Mouse (Mus musculus) heart, adult 11 months (tissue): Measurements from ENCODE around the gene Usp29.

ENCODE experiments used
- DNase-seq: peaks from one replicate; pipeline ENCODE4 v3.0.0; 2022

Usp29 gene

DNA sequence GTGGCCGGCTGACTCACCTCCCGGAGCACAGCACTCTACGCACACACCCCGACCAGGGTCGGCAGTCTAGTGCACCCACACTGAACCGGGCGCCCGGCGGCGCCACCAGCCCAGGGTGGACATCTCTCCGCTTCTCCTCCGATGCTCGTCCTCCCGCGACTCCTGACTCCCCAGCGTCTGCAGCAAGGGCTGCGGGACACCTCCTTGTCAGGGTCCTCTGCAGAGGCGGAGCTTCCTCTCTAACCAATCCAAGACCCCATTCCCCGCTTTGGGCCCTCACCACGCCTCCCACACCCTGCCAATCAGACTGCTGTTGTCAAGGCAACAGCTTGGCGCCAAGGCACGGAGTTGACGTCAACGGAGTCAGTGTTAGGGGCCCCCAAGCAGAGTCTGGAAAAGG lies at the start of gene Usp29, which contains the start of gene Peg3:
Gene Usp29 (plus strand): TSS at position 338 of the 400 bp plus-strand sequence.
Gene Peg3 (minus strand): TSS at position 191 of the 400 bp plus-strand sequence.
- peak; percentile 98 for DNase-seq

- DNase-seq = no peak
These were observed 44.9 kb upstream of the Usp29 start for GRCm38 (mm10) chr7:6685511-6685910.

DNA sequence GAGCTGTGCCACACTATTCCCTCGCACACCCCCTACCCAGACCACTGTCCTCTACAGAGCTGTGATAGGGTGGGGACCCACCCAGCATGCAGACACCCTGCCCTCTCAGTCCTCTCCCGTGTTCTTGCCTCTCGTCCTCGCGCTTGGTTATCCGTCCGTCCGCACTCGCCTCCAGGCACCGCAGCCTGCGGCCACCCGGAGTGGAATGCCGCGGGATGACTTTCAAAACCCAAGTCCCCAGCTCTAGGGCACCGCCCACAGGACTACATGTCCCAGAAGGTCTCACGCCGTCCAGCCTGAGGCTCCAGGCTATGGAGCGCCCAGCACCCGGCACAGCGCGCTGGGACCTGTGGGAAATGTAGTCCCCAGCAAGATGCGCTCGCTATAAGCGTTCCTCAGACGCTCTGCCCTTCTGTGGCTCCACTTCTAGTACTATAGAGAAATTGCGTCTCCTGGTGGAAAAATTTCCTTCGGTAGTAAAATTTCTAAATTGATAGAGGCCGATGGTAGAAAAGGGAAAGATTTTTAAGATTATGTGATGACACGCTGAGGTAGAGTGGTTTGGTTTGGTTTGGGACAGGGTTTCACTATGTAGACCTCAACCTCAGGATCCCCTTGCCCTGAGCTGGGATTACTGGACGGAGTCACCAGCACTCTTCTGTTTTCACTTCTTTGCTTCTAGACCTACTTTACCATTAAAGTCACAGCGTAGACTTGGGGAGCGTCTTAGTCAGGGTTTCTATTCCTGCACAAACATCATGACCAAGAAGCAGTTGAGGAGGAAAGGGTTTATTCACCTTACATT lies 33.9 kb upstream of the Usp29 start, which contains the start of gene Zim1:
Gene Zim1 (minus strand): TSS at position 210 of the 805 bp plus-strand sequence.
- peak; percentile 97 for DNase-seq

- peak; percentile 9 for DNase-seq
These were observed 31.1 kb upstream of the Usp29 start for GRCm38 (mm10) chr7:6699230-6699629.

GRCm38 (mm10) chr7:6707416-6708015 lies 22.9 kb upstream of the Usp29 start:
- DNase-seq = peak; percentile 74

DNA sequence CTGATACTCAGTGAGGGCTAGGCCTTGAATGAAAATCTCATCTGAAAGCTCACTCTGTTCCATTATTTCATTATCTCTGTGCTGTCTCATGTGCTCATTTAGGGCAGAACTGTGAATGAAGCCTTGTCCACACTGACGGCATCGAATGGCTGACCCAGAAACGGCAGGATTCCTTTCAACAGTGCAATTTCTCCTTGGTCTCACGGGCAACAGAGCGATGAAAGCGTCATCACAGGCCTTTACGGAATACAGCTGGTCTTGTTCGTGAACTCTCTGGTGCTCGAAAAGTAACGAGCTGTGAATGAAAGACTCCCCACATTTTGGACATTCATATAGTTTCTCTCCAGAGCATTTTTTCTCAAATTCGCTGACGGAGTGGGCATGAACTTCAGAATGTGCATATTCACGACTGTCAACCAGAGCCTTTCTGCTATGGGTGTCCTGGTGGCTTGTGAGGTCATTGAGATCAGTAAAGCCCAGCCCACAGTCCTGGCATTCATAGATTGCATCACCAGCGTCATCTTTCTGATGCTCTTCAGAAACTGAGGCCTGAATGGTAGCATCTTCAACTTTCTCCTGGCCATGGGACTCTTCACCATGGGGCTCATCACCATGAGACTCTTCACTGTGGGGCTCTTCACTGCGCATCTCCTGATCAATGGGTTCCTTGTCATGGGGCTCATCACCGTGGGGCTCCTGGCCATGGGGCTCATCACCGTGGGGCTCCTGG lies 21.8 kb upstream of the Usp29 start:
- DNase-seq = peak; percentile 68

DNA sequence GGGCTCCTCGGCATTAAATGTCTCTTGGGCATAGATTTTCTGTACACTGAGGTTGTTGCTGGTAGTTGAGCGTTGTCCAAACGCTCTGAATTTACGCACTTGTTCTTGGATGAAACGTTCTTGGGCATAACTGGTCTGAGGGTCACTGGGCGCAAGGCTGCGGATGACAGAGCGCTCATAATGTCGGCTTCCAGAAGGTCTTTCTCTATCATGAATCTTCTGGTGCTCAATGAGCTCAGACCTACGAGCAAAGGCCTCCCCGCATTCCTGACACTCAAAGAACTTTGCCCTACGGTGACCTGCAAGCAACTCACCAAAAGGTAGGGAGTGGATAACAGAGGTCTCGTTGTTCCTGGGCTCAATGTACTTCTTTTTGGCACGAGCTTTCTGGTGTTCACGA lies 21.0 kb upstream of the Usp29 start:
- DNase-seq = peak; percentile 74

GRCm38 (mm10) chr7:6727351-6728121 lies 2.8 kb upstream of the Usp29 start:
- DNase-seq = peak; percentile 99

GRCm38 (mm10) chr7:6728263-6728931 lies 2.0 kb upstream of the Usp29 start:
- peak; percentile 100 for DNase-seq

GRCm38 (mm10) chr7:6729061-6729817 lies 1.1 kb upstream of the Usp29 start:
- DNase-seq = peak; percentile 100

DNA sequence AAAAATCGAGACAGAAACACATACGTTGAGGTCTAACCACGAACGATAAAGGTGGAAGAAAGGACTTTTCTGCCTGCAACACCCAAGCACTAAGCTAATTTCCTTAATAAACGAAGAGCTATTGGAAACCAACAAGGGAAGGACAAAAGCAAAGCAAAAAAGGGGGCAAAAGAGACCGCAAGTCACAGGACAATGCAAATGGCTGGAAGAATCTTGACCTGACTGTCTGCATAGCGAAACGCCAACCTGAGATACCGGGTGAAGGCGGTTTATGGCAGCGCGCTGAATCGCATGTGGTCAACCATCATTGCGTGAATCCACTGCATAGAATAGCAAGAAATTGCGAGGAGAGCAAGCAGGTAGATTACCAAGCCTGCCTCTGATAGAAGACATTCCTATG lies 423 bp downstream of the Usp29 start:
- DNase-seq = no peak

DNA sequence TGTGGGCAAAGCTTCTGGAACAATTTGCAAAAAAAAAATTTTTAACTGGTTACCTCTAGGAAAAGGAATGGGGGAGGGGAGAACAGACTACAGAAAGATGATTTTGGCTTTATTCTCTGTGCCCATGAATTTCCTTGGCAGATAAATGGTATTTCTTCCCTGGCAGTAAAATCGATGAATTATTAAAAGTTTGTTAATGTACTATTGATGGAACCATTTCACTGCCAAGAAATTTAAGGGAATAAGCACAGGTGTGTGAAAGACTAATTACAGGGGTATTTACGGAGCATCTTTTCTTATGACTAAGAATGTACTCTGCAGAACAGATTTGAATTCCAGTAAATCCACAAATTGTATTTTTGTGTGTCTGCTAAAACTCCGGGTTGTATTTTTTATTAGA lies 995 bp downstream of the Usp29 start:
- DNase-seq = no peak

DNA sequence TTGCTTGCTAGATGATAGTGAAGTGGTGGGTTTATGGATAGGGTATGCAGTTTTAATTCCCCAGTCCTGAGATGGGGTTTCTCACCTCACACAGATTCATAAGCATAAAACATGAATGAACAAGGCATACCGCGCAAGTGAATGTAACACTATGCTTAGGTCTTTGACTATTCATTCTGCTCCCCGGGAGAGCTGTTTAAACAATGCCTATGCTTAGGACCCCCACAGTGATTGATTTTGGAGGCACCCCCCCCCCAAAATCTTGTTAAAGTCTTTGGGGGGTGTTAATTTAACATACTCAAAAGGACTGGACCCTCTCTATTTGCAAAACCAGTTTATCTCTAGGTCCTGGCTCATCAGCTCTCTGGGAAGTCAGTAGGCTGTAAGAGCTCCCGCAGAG lies 1.6 kb downstream of the Usp29 start:
- DNase-seq = no peak

- DNase-seq = no peak
These were observed 5.7 kb downstream of the Usp29 start for GRCm38 (mm10) chr7:6736060-6736459.

GRCm38 (mm10) chr7:6744281-6744904 lies 14.0 kb downstream of the Usp29 start:
- DNase-seq = no peak

- peak; percentile 90 for DNase-seq
These were observed 18.8 kb downstream of the Usp29 start for GRCm38 (mm10) chr7:6749196-6749595.

DNA sequence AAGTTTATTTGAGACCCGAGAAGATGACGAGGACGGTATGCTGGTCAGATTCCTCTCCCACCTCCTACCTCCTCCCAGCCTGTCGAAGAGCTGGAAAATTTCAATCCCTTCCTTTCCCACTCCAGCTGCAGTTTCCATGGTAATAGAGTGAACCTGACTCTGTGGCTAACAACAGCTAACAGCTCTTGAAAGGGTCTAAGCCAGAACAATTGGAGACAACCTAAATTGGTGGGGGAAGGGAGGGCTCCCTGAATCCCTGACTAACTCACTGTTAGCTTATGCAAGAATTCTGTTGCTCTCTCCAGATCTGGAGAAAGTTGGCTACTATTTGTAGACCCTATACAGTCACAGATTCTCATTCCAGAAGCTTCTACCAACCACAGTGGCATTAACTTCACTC lies 23.1 kb downstream of the Usp29 start:
- DNase-seq = peak; percentile 51

DNA sequence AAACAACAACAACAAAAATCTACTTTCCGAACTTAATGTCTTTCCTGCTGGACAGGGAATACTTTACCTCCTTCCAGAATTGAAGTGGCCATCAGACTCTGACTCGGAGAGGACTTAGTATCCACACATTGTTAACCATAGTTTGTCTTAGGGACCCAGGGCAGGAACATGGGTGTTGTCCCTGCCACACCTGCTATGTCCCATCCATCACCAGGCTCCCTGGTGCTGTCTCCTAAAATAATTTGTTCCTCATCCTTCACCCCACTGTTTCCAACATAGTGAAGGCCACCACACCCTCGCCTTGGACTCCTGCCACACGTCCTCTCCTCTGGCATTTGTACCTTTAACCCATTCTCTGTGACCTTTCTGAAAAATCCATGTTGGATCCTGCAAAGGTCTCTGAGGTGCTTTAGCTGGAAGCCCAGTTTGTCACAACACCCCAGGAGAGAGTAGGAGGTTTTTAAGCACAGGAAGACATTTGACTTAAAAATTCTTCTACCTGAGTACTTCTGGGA lies 26.5 kb downstream of the Usp29 start:
- peak; percentile 64 for DNase-seq

GRCm38 (mm10) chr7:6759698-6760097 lies 29.3 kb downstream of the Usp29 start:
- peak; percentile 78 for DNase-seq

DNA sequence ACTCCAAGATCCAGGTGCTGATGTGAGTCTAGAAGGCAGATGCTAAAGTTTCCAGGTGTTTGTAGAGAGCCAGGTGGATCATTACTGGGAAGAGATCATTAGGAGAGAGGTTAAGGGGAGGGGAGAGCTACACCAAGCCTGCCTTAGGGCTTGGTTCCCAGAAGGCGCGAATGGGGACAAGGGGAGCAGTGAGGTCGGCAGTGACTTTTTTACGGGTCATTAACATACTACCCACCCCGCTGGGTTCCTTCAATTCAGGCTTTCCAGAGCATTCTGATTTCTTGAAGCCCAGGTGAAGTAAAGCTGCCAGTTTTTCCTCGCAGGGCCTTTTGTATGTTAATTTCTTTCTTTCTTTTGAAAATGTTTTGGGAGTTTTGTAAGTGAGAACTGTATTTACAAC lies 29.8 kb downstream of the Usp29 start:
- peak; percentile 33 for DNase-seq

DNA sequence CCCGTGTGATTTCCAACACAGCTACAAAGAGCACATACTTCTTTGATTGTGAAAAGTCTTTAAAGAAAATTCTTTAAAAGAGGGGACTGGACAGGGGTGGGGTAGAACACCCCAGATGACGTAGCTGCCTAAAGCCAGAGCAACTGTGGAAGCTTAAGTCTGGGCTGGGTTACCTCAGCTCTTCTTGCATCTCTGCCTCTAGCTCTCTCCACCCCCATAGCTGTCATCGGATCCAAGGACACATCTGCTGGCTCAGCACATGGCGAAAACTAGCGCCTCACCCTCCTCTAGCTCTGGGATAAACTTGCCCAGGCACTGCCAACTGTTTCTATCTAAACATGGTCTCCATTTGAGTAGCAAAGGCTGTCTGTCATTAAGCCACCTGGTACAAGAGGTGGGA lies 34.9 kb downstream of the Usp29 start:
- no peak for DNase-seq
